Comparison of ENCODE assay signal across 16 mouse cellular contexts in the genomic region with DNA sequence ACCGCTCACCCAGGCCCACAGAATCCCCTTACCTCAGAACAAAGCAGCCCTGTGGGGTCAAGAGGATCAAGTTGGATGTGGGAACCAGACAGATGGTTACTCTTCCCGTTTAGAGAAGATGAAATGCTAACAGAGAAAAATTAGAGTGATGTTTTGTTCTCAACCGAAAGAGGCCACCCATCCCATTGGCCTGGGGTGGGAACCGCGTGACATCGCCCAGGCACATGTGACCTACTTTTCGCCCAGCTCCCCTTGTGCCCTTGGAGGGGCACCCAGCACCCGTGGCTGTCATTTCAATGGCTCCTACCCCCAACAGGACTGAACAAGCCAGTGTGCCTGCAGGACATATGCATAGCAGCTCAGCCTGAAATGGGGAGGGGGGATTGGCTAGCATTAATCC.
DNase-seq lines count a peak whose midpoint lies in the region.
"Had no signal": no experiment of that assay in that cellular context is flagged by ENCODE, and none has a peak within 500 bp of the region (broad histone marks: within the 10 kb centered on the region; RNA-seq: fewer than 3 reads in every experiment).

No protein-coding gene starts in this region.

- DNase-seq in heart, adult 11 months, result peak; percentile 84
- DNase-seq in heart, postnatal 14 days, result no peak
- DNase-seq in retina, embryonic 14.5 days (ENCODE audit: low spot score), result peak; percentile 53
- peak; percentile 89 for DNase-seq in retina, postnatal 1 day
- no peak for DNase-seq in right cerebral cortex, postnatal 10 days (ENCODE audit: low spot score in 2 of 2)
- DNase-seq in left cerebral cortex, postnatal 14 days (ENCODE audit: low spot score in 2 of 2), result no peak
- DNase-seq: adrenal gland, adult 2 months; adrenal gland, adult 8-10 months; adrenal gland, postnatal 10 days; adrenal gland, postnatal 14 days; adrenal gland, postnatal 25 days; adrenal gland, postnatal 36 days; B cell, adult 2 months; cerebellum, adult 11 months; cerebellum, adult 11-12 months; cerebellum, adult 18-20 months had no signal

- intact Hi-C loops in heart, postnatal 14 days (cut with DNase I), result no loop called here
- intact Hi-C loops in left cerebral cortex, postnatal 14 days (cut with DNase I), result no loop called here

Comparison
In these comparisons a context has a peak if more than half of its experiments do, and no peak if none do; other contexts are left out.
1. DNase-seq: peak in heart, adult 11 months (single experiment), retina, embryonic 14.5 days (single experiment) and retina, postnatal 1 day (single experiment); none in heart, postnatal 14 days (0 of 2), right cerebral cortex, postnatal 10 days (0 of 2) and left cerebral cortex, postnatal 14 days (0 of 2).